Mouse (Mus musculus) cortical plate, adult 2 months (tissue): ENCODE measurements at regions not wholly inside any gene's neighbourhood (a gene's known extent, or its start where the extent isn't known, plus 50 kb on each side); places are given as distances from the start of the nearest gene placed in this dataset.

Source experiments
- CTCF ChIP-seq: fragments of 200-500 bp; IDR thresholded peaks from 2 replicates; pipeline ENCODE4 v1.5.1; 2011; ENCODE audit warnings: mild to moderate bottlenecking, control low read depth, low read length; ENCODE audit not compliant: insufficient read depth; ENCODE audit errors: extremely low read depth
- POLR2A ChIP-seq: fragments of 200-500 bp; IDR thresholded peaks from 2 replicates; pipeline ENCODE4 v1.6.1; 2011; ENCODE audit warnings: mild to moderate bottlenecking, low read length, control low read depth; ENCODE audit not compliant: insufficient read depth; ENCODE audit errors: extremely low read depth

DNA sequence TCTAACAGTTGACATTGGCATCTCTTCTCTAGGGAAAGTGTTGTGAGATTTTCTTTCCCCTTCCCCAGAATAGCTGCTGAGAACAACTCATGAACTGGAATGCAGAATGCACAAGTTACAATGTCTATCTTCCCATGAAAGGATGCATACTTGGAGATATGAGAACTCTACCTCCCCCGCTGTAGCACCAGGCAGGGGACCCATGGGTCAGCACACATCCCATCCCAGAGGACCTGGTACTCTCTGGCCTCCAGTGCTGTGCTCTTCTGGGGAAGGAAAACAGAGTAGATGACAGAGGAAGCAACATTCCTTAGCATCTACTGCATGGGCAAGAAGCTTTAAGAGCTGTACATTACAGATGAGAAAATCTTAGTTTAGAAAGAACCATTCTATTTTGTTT lies 209.6 kb downstream of the Trib2 start:
- TF ChIP-seq CTCF: no peak
- no peak for TF ChIP-seq POLR2A
